Mouse (Mus musculus): ENCODE data around the gene Tubg2. TPM values are rescaled to one million over a fixed set of nuclear protein-coding genes. Genes with fewer than 3 reads are reported as not detected.

Tubg2 gene
- polyA plus RNA-seq, 1 experiment from 2014 or later, result 1.8 TPM

DNA sequence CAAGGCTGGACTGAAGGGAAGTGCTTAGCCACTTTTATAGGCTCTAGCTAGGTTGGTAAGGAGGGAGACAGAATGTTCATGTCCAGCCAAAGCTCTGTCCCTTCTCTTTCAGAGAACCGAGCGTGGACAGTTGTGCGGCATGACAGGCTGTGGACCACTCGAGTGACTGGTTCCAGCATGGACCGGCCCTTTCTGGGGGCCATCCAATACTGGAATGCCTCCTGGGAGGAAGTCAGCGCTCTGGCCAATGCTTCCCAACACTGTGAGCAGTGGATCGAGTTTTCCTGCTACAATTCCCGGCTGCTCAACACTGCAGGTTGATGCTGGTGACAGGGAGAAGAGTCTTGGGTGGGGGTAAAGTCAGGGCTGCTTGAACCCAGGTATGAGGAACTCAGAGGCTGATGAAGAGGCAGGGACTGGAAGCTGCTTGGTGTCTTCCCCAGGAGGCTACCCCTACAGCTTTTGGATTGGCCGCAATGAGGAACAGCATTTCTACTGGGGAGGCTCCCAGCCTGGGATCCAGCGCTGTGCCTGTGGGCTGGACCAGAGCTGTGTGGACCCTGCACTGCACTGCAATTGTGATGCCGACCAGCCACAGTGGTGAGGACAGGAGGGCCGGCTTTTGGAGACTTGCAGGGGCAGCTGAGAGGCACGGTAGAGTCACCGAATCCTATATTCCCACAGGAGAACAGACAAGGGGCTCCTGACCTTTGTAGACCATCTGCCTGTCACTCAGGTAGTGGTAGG is 27.2 kb downstream of the Tubg2 start:
- Histone ChIP-seq H3K27ac (ENCODE audit: low read depth, low read length) (no peak overlapping the region), H3K4me2 (no peak overlapping the region), H3K9me3 (ENCODE audit: control insufficient read depth, low read length) (no peaks in the 10 kb centered on the region), H3K27me3 (replicated peaks; ENCODE audit: control insufficient read depth, insufficient read depth, low read length) (peaks cover 24% of the 10 kb centered on the region), H3K36me3 (ENCODE audit: control insufficient read depth, insufficient read depth, low read length) (no peaks in the 10 kb centered on the region; the same call in 1 of the 2 replicates), H3K4me3 (ENCODE audit: low read depth, low read length) (no peak overlapping the region), H3K9ac (ENCODE audit: low read depth, low read length) (no peak overlapping the region), H3K4me1 (replicated peaks; ENCODE audit: control insufficient read depth, insufficient read depth, low read length) (no peaks in the 10 kb centered on the region)
- 80% methylated on average over 14 of the region's 14 CpGs for WGBS
- ATAC-seq (replicated peaks; ENCODE audit: low FRiP score), result no peak
- DNase-seq (ENCODE audit: low spot score), result no peak

DNA sequence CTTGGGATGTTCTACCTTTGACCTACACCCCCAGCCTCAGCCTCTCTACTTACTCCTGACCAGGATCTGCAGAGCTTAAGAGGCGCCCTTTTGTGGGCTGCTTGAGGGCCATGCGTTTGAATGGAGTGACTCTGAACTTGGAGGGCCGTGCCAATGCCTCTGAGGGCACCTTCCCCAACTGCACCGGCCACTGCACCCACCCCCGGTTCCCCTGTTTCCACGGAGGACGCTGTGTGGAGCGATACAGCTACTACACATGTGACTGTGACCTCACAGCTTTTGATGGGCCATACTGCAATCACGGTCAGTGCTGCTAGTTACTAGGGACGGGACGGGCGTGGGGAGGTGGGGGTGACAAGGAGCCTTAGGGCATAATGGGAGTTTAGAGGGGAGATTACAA is 29.3 kb downstream of the Tubg2 start:
- H3K4me1 ChIP-seq (replicated peaks; ENCODE audit: control insufficient read depth, insufficient read depth, low read length), result peaks cover 14% of the 10 kb centered on the region
- H3K4me3 ChIP-seq (ENCODE audit: low read depth, low read length), result no peak overlapping the region
- DNase-seq (ENCODE audit: low spot score) (no peak), ATAC-seq (replicated peaks; ENCODE audit: low FRiP score) (no peak)
- no peaks in the 10 kb centered on the region; the same call in 1 of the 2 replicates for H3K36me3 ChIP-seq (ENCODE audit: control insufficient read depth, insufficient read depth, low read length)
- H3K4me2 ChIP-seq, result no peak overlapping the region
- no peaks in the 10 kb centered on the region for H3K9me3 ChIP-seq (ENCODE audit: control insufficient read depth, low read length)
- no peak overlapping the region for H3K27ac ChIP-seq (ENCODE audit: low read depth, low read length)
- WGBS, result 85% methylated on average over 12 of the region's 12 CpGs
- H3K9ac ChIP-seq (ENCODE audit: low read depth, low read length), result no peak overlapping the region
- H3K27me3 ChIP-seq (replicated peaks; ENCODE audit: control insufficient read depth, insufficient read depth, low read length), result peaks cover 14% of the 10 kb centered on the region

DNA sequence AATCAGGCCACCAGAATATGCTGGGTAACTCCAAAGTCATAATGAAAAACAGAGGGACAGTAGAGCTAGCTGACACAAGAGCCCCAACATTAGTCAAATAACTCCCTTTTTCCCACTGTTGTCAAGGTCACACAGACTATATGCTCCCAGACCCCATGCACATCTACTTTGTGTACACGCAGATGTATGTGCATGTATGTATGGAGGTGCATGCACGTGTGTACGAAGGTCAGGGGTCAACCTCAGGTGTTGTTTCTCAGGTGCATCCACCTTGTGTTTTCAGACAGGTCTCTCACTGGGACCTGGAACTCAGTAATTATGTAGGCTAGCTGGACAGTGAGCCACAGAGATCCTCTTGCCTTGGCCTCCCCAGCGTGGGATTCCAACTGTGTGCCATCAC is 29.7 kb downstream of the Tubg2 start:
- Histone ChIP-seq H3K9me3 (ENCODE audit: control insufficient read depth, low read length) (no peaks in the 10 kb centered on the region), H3K9ac (ENCODE audit: low read depth, low read length) (no peak overlapping the region), H3K4me3 (ENCODE audit: low read depth, low read length) (no peak overlapping the region), H3K4me2 (no peak overlapping the region), H3K27me3 (replicated peaks; ENCODE audit: control insufficient read depth, insufficient read depth, low read length) (peaks cover 14% of the 10 kb centered on the region), H3K4me1 (replicated peaks; ENCODE audit: control insufficient read depth, insufficient read depth, low read length) (peaks cover 19% of the 10 kb centered on the region), H3K27ac (ENCODE audit: low read depth, low read length) (no peak overlapping the region), H3K36me3 (ENCODE audit: control insufficient read depth, insufficient read depth, low read length) (no peaks in the 10 kb centered on the region; the same call in 1 of the 2 replicates)
- ATAC-seq (replicated peaks; ENCODE audit: low FRiP score) (no peak), DNase-seq (ENCODE audit: low spot score) (no peak)
- WGBS, result 86% methylated on average over 4 of the region's 4 CpGs

DNA sequence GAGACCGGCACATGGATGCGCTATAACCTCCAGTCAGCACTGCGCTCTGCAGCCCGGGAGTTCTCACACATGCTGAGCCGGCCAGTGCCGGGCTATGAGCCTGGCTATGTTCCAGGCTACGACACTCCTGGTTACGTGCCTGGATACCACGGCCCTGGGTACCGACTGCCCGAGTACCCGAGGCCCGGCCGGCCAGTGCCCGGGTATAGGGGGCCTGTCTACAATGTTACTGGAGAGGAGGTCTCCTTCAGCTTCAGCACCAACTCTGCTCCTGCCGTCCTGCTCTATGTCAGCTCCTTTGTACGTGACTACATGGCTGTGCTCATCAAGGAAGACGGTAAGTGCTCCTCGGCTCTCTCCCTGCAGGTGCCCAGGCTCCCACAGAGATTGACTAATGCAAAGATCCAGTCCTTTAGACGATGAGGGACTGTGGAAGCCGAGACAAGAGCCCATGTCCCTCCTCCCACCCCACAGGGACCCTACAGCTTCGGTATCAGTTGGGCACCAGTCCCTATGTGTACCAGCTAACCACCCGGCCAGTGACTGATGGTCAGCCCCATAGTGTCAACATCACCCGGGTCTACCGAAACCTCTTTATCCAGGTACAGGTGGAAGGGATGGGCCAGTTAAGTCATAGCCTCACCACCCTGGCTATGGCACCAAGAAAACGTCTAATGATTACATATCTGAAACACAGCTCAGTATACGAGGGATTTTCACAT is 31.0 kb downstream of the Tubg2 start:
- ATAC-seq (replicated peaks; ENCODE audit: low FRiP score) (no peak), DNase-seq (ENCODE audit: low spot score) (no peak)
- WGBS, result 91% methylated on average over 27 of the region's 27 CpGs
- no peaks in the 10 kb centered on the region for H3K9me3 ChIP-seq (ENCODE audit: control insufficient read depth, low read length)
- peaks cover 30% of the 10 kb centered on the region for H3K4me1 ChIP-seq (replicated peaks; ENCODE audit: control insufficient read depth, insufficient read depth, low read length)
- H3K27ac ChIP-seq (ENCODE audit: low read depth, low read length), result no peak overlapping the region
- H3K27me3 ChIP-seq (replicated peaks; ENCODE audit: control insufficient read depth, insufficient read depth, low read length), result peaks cover 14% of the 10 kb centered on the region
- no peaks in the 10 kb centered on the region; the same call in 1 of the 2 replicates for H3K36me3 ChIP-seq (ENCODE audit: control insufficient read depth, insufficient read depth, low read length)
- H3K4me3 ChIP-seq (ENCODE audit: low read depth, low read length), result no peak overlapping the region
- no peak overlapping the region for H3K9ac ChIP-seq (ENCODE audit: low read depth, low read length)
- no peak overlapping the region for H3K4me2 ChIP-seq

DNA sequence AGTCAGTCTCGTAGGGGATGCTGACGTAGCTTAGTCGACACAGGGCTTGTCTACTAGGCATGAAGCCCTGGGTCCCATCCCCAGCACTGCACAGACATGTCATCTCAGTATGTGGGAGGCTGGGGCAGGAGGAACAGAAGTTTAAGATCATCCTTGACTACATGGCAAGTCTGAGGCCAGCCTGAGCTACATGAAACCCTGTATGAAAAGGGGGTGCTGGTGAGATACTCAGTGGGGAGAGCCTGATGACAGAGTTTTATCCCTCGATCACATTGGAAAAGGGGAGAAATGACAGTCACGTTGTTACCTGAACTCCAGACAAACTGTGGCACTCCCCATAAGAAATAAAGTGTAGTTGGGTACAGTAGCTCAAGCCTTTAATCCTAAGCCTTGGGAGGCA is 31.8 kb downstream of the Tubg2 start:
- H3K4me1 ChIP-seq (replicated peaks; ENCODE audit: control insufficient read depth, insufficient read depth, low read length), result peaks cover 32% of the 10 kb centered on the region
- DNase-seq (ENCODE audit: low spot score) (no peak), ATAC-seq (replicated peaks; ENCODE audit: low FRiP score) (no peak)
- 90% methylated on average over 5 of the region's 5 CpGs for WGBS
- no peak overlapping the region for H3K27ac ChIP-seq (ENCODE audit: low read depth, low read length)
- H3K4me2 ChIP-seq, result no peak overlapping the region
- no peak overlapping the region for H3K9ac ChIP-seq (ENCODE audit: low read depth, low read length)
- H3K4me3 ChIP-seq (ENCODE audit: low read depth, low read length), result no peak overlapping the region
- peaks cover 7% of the 10 kb centered on the region; the same call in 1 of the 2 replicates for H3K27me3 ChIP-seq (replicated peaks; ENCODE audit: control insufficient read depth, insufficient read depth, low read length)
- no peaks in the 10 kb centered on the region for H3K9me3 ChIP-seq (ENCODE audit: control insufficient read depth, low read length)
- H3K36me3 ChIP-seq (ENCODE audit: control insufficient read depth, insufficient read depth, low read length), result no peaks in the 10 kb centered on the region; the same call in 1 of the 2 replicates

DNA sequence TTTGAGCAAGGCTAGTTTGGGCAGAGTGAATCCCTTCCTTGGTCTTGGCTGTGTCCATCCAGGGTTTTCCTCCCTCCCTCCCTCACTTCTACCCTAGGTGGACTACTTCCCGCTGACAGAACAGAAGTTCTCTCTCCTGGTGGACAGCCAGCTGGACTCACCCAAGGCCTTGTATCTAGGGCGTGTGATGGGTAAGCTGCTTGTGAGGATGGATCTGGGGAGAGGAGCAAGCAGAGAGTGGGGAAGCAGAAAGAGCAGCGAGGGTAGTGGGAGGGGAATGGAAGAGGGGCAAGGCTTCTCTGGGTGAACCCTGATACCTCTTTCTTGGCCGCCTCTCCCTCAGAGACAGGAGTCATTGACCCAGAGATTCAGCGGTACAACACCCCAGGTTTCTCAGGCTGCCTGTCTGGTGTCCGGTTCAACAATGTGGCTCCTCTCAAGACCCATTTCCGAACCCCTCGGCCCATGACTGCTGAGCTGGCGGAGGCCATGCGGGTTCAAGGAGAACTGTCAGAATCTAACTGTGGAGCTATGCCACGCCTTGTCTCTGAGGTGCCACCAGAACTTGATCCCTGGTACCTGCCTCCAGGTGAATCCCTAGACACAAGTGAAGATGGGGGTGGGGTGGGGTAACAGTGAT is 32.6 kb downstream of the Tubg2 start:
- Histone ChIP-seq H3K4me2 (no peak overlapping the region), H3K4me1 (replicated peaks; ENCODE audit: control insufficient read depth, insufficient read depth, low read length) (peaks cover 32% of the 10 kb centered on the region), H3K4me3 (ENCODE audit: low read depth, low read length) (no peak overlapping the region), H3K9ac (ENCODE audit: low read depth, low read length) (no peak overlapping the region), H3K36me3 (ENCODE audit: control insufficient read depth, insufficient read depth, low read length) (no peaks in the 10 kb centered on the region; the same call in 1 of the 2 replicates), H3K9me3 (ENCODE audit: control insufficient read depth, low read length) (no peaks in the 10 kb centered on the region), H3K27ac (ENCODE audit: low read depth, low read length) (no peak overlapping the region), H3K27me3 (replicated peaks; ENCODE audit: control insufficient read depth, insufficient read depth, low read length) (peaks cover 3% of the 10 kb centered on the region; the same call in 1 of the 2 replicates)
- ATAC-seq (replicated peaks; ENCODE audit: low FRiP score) (no peak), DNase-seq (ENCODE audit: low spot score) (no peak)
- 85% methylated on average over 11 of the region's 11 CpGs for WGBS

DNA sequence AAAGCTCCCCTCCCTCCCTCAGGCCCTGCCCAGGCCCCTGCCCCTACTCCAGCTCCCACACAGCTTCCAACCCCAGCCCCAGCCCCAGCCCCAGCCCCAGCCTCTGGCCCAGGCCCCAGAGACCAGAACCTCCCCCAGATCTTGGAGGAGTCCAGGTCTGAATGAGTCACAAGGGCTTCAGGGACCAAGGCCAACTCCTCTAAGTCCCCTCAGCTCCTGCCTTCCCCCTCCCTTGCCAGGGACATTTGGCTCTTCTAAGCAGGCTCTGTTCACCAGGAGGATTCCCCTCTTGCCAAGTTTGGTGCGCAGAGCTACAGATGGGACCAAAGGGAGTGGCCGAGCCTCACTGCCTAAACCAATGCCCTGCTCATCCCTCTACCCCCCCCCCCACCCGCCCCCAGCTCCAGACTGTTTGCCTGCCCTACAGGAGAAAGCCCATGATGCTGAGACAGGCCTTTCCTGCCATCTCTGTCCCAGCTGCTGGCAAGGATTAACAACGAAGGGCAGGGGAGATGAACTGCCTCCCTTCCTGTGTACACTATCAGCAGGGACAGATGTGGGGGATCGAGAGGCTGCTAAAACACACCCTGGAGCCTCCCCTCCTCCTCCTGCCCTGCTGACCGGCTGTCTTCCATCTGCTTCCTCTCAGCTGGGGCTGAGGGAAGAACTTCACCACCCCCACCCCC is 33.9 kb downstream of the Tubg2 start:
- Histone ChIP-seq H3K4me3 (ENCODE audit: low read depth, low read length) (no peak overlapping the region), H3K4me2 (peak overlapping the region; percentile 36), H3K9ac (ENCODE audit: low read depth, low read length) (peak overlapping the region; percentile 59)

DNA sequence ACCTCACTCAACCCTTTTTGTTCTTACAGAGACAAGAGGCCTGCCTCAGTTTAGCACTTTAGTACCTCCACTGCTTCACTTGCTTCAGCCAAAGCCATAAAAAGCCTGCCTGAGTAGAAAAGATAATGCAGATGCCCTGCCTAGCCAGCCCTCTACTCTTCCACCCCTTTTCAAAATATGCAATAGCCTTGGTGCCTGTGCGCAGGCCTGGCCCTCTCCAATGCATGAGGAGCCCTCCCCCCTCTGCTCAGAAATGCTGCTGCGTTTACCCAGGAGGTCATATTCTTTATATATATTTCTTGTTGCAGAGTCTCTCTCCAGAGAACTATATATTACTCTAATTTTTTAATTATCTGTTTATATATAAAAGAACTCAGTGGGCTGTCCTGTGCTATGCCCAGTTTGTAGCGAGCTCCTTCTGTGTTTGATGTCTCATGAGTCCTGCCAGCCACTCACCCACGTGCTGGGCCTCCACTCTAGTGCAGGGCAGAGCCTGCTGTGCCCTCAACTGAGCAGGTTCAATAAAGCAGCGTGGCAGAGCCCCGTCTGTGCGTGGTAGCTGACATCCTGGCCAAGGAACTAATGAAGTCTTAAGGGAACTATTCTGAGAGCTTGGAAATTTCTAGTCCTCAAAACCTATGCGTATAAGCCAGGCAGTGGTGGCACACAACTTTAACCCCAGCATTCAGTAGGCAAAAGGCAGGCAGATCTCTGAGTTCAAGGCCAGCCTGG is 34.6 kb downstream of the Tubg2 start:
- peaks cover 32% of the 10 kb centered on the region for H3K4me1 ChIP-seq (replicated peaks; ENCODE audit: control insufficient read depth, insufficient read depth, low read length)
- 46% methylated on average over 8 of the region's 8 CpGs for WGBS
- peak; percentile 85 for ATAC-seq (replicated peaks; ENCODE audit: low FRiP score)

More for the DNA sequence above, 33.9 kb downstream of the Tubg2 start:
- ATAC-seq (replicated peaks; ENCODE audit: low FRiP score), result peak; percentile 97
- no peaks in the 10 kb centered on the region; the same call in 1 of the 2 replicates for H3K36me3 ChIP-seq (ENCODE audit: control insufficient read depth, insufficient read depth, low read length)
- 8% methylated on average over 6 of the region's 6 CpGs for WGBS
- H3K27me3 ChIP-seq (replicated peaks; ENCODE audit: control insufficient read depth, insufficient read depth, low read length), result no peaks in the 10 kb centered on the region
- H3K9me3 ChIP-seq (ENCODE audit: control insufficient read depth, low read length), result no peaks in the 10 kb centered on the region
- peaks cover 32% of the 10 kb centered on the region for H3K4me1 ChIP-seq (replicated peaks; ENCODE audit: control insufficient read depth, insufficient read depth, low read length)
- DNase-seq (ENCODE audit: low spot score), result peak; percentile 80
- peak overlapping the region; percentile 92 for H3K27ac ChIP-seq (ENCODE audit: low read depth, low read length)

More for the DNA sequence above, 34.6 kb downstream of the Tubg2 start:
- H3K9ac ChIP-seq (ENCODE audit: low read depth, low read length), result peak overlapping the region; percentile 59
- no peak overlapping the region for H3K4me3 ChIP-seq (ENCODE audit: low read depth, low read length)
- H3K27me3 ChIP-seq (replicated peaks; ENCODE audit: control insufficient read depth, insufficient read depth, low read length), result no peaks in the 10 kb centered on the region
- DNase-seq (ENCODE audit: low spot score), result no peak
- H3K9me3 ChIP-seq (ENCODE audit: control insufficient read depth, low read length), result no peaks in the 10 kb centered on the region
- peak overlapping the region; percentile 92 for H3K27ac ChIP-seq (ENCODE audit: low read depth, low read length)
- no peaks in the 10 kb centered on the region; the same call in none of the 2 replicates for H3K36me3 ChIP-seq (ENCODE audit: control insufficient read depth, insufficient read depth, low read length)
- peak overlapping the region; percentile 36 for H3K4me2 ChIP-seq

Data from liver, embryonic 11.5 days (tissue).